Mouse (Mus musculus): ENCODE data around the gene Bscl2. TPM values are rescaled to one million over a fixed set of nuclear protein-coding genes. Genes with fewer than 3 reads are reported as not detected.
A peak's percentile ranks its signal among the peaks of the same experiment; 100 is the strongest.
"Not testable (repeated sequence)": the region's sequence is repeated elsewhere in the genome, so short reads cannot be mapped to it uniquely, and the experiment has no call there.

The Bscl2 gene
- polyA plus RNA-seq, 1 experiment from 2014 or later: 83.7 TPM

DNA sequence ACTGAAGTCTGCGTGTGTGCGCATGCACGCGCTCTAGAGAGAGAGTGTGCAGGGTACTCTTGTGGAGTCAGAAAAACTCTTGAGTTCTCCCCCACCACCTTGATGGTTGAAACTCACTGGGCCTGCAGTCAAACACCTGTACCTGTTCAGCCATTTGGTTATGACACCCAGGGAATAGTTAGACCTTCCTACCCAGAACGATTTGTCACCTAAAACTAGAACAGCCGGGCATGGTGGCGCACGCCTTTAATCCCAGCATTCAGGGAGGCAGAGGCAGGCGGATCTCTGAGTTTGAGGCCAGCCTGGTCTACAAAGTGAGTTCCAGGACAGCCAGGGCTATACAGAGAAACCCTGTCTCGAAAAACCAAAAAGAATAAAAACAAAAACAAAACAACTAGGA is 940 bp upstream of the Bscl2 start:
- H3K4me3 ChIP-seq (replicated peaks); H3K27me3 ChIP-seq; ATAC-seq; H3K9me3 ChIP-seq; H3K9ac ChIP-seq (replicated peaks): not testable (repeated sequence)
- Histone ChIP-seq H3K27ac (peak overlapping the region; percentile 98), H3K4me1 (replicated peaks) (peaks cover 35% of the 10 kb centered on the region), H3K4me2 (replicated peaks) (peak overlapping the region; percentile 77; the same call in 1 of the 2 replicates), H3K36me3 (peaks cover 47% of the 10 kb centered on the region)
- WGBS: 97% methylated on average over 10 of the region's 10 CpGs

DNA sequence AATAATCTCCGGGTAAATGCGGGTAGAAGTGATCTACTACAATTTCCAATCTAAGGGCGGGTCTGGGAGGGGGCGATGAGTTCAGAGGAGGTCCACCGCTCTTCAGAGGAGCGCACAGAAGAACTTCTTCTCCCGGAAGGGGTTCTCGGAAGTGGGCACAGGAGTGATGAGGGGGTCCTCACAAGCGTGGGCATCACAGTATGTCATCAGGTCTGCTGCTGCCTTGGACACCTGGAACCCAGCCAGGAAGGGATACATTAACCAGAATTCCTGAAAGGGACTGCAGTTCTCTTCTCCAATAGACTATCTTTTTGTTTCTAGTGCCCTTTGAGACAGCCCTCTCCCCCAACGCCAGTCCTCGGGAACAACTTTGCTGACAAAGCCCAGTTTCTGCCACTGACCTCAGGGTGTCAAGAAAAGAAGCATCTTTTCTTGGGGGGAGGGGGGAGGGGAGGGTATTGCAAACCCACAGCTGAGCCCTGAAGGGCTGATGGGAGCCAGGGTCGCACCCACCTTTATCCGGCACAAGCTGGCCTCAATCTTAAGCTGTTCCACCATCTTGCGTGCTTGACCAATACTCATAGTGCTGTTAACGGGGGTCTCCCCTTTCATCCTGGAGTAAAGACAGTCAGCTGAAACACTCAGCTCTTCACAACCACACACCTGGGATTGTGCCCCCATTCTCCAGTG is 919 bp downstream of the Bscl2 start:
- Histone ChIP-seq H3K9me3 (no peaks in the 10 kb centered on the region), H3K9ac (replicated peaks) (peak overlapping the region; percentile 93), H3K36me3 (peaks cover 43% of the 10 kb centered on the region), H3K4me2 (replicated peaks) (peak overlapping the region; percentile 77), H3K27ac (peak overlapping the region; percentile 98), H3K27me3 (no peaks in the 10 kb centered on the region), H3K4me1 (replicated peaks) (peaks cover 41% of the 10 kb centered on the region), H3K4me3 (replicated peaks) (peak overlapping the region; percentile 79)
- 13% methylated on average over 15 of the region's 15 CpGs for WGBS
- ATAC-seq: 0 out of 2 replicates have a peak, but pooled peaks have one; percentile 2

- 32% methylated on average over 11 of the region's 11 CpGs for WGBS
- H3K36me3 ChIP-seq: peaks cover 32% of the 10 kb centered on the region
- peak within 1 kb of the TSS; percentile 79 for H3K4me3 ChIP-seq (replicated peaks)
- no peaks in the 10 kb centered on the region for H3K9me3 ChIP-seq
- peak within 1 kb of the TSS; percentile 93 for H3K9ac ChIP-seq (replicated peaks)
- peak; percentile 94 for ATAC-seq
- H3K4me1 ChIP-seq (replicated peaks): peaks cover 41% of the 10 kb centered on the region
- peak within 1 kb of the TSS; percentile 98 for H3K27ac ChIP-seq
- no peaks in the 10 kb centered on the region for H3K27me3 ChIP-seq
- H3K4me2 ChIP-seq (replicated peaks): peak within 1 kb of the TSS; percentile 77
These were observed 2.0 kb downstream of the Bscl2 start, which contains the start of gene Gng3 for GRCm38 (mm10) chr19:8839103-8839907. Gene Gng3, minus strand, starts transcription at chr19:8839194.

DNA sequence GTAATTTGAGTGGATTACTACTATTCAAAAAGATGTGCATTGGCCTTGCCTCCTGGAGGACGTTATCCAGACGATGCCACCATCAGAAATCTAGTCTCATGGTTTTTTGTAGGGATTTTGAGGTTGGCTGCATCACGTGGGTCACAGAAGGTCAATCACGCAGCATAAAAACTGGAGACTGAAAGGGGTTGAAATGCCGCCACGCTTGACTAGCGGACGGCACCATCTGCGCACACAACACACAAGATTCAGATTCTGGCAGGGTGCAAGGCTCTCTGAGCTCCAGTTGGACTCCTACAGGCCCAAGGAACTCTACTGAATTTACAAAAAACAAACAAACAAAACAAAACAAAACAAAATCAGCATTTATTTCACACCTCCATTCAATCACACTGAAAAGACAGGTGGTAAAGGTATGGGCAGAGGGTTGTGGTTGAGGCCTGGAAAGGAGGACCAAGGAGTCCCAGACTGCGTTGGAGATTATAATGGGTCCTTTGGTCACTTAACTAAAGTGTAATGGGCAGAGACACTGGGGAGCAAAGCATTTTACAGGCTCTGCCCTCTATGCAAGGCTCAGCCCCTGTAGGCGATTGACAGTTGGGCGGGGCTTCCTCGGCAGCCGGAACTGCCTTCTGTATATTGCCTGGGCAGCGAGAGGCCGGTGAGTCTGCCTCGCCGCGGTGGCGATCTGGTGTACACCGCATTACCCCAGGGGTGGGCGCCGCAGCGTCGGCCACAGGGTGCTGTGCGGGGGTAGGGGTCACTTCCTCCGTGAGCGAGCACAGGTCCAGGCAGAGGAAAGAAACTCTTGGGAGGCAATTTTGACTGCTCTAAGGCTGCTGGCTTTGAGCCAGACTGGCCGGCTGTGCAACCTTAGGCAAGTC is 2.9 kb downstream of the Bscl2 start:
- Histone ChIP-seq H3K27me3 (no peaks in the 10 kb centered on the region), H3K27ac (peak overlapping the region; percentile 98), H3K4me1 (replicated peaks) (peaks cover 41% of the 10 kb centered on the region), H3K9me3 (no peaks in the 10 kb centered on the region), H3K9ac (replicated peaks) (peak overlapping the region; percentile 93), H3K36me3 (peaks cover 25% of the 10 kb centered on the region), H3K4me2 (replicated peaks) (peak overlapping the region; percentile 77), H3K4me3 (replicated peaks) (peak overlapping the region; percentile 79)
- ATAC-seq: peak; percentile 31
- WGBS: 10% methylated on average over 29 of the region's 29 CpGs

DNA sequence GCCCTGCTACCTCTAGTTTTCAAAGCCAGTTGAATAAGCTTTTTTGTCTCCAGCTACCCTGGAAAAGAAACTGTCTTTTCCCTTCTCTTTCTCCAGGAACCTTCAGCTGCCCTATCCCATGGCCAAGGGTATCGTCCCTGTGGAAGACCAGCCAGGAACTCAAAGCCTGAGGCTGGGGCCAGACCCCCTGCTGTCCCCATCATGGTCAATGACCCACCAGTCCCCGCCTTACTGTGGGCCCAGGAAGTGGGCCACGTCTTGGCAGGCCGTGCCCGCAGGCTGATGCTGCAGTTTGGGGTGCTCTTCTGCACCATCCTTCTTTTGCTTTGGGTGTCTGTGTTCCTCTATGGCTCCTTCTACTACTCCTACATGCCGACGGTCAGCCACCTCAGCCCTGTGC is 3.7 kb downstream of the Bscl2 start:
- Histone ChIP-seq H3K9ac (replicated peaks) (peak overlapping the region; percentile 93), H3K9me3 (no peaks in the 10 kb centered on the region), H3K36me3 (peaks cover 21% of the 10 kb centered on the region), H3K27ac (no peak overlapping the region; the same call in 1 of the 2 replicates), H3K27me3 (no peaks in the 10 kb centered on the region), H3K4me1 (replicated peaks) (peaks cover 41% of the 10 kb centered on the region), H3K4me3 (replicated peaks) (peak overlapping the region; percentile 79), H3K4me2 (replicated peaks) (peak overlapping the region; percentile 77)
- ATAC-seq: no peak
- 90% methylated on average over 7 of the region's 7 CpGs for WGBS

DNA sequence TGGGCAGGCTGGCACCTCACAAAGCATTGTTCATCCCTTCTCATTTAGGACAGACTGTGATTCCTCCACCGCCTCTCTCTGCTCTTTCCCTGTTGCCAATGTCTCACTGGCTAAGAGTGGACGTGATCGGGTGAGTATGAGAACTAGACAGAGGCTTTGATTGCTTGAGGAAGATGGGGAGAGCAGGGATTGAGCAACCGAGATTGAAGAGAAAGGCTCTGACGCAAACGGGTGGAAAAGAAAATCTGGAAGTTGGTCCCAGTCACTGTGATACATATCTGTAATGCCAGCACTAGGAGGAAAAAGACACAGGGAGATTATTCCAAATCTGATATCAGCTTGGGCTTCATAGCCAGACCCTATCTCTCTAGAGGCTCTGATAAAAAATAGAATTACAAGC is 5.7 kb downstream of the Bscl2 start:
- H3K4me2 ChIP-seq (replicated peaks): no peak overlapping the region
- WGBS: 86% methylated on average over 6 of the region's 6 CpGs
- no peak overlapping the region for H3K27ac ChIP-seq
- ATAC-seq: no peak
- H3K4me3 ChIP-seq (replicated peaks): no peak overlapping the region
- no peaks in the 10 kb centered on the region for H3K27me3 ChIP-seq
- H3K36me3 ChIP-seq: peaks cover 40% of the 10 kb centered on the region
- H3K9ac ChIP-seq (replicated peaks): no peak overlapping the region
- H3K9me3 ChIP-seq: no peaks in the 10 kb centered on the region
- peaks cover 36% of the 10 kb centered on the region for H3K4me1 ChIP-seq (replicated peaks)

DNA sequence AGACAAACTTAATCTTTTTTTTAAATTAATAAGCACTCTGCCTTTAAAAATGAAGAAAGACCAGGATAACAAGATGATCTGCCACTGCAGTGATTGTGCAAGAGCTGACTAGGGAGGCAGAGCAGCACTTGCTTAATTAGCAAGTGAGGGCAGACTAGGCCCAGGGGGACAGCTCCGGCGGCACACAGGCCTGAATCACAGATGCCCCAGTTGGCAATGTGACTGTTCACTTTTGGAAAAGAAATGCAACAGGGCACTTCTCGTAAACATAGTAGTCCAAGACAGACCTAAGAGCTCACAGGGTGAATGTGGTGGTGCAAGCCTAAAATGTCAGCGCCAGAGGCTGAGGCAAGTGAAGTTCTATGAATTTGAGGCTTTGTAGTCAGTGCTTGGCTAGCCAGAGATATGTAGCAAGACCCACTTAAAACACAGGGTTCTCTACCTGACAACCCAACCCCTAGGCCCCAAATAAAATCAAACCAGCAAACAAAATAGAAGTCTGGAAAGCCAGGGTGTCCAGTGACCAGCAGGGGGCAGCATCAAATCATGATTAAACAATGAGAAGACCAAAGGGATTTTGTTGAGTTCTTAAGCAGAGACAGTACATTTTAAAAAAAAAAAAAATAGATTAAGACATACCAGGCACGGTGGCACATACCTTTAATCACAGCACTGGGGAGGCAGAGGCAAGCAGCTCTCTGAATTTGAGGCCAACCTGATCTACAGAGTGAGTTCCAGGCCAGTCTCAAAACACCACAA is 7.3 kb downstream of the Bscl2 start:
- WGBS: 60% methylated on average over 5 of the region's 5 CpGs

GRCm38 (mm10) chr19:8848356-8848755 is 11.1 kb downstream of the Bscl2 start:
- ATAC-seq: no peak
- H3K9ac ChIP-seq (replicated peaks): no peak overlapping the region
- H3K4me1 ChIP-seq (replicated peaks): no peaks in the 10 kb centered on the region
- no peak overlapping the region for H3K4me3 ChIP-seq (replicated peaks)
- no peak overlapping the region for H3K27ac ChIP-seq
- no peaks in the 10 kb centered on the region for H3K27me3 ChIP-seq
- H3K36me3 ChIP-seq: peaks cover 38% of the 10 kb centered on the region
- no peaks in the 10 kb centered on the region for H3K9me3 ChIP-seq
- 81% methylated on average over 5 of the region's 5 CpGs for WGBS
- no peak overlapping the region for H3K4me2 ChIP-seq (replicated peaks)

More for the DNA sequence above, 7.3 kb downstream of the Bscl2 start:
- no peaks in the 10 kb centered on the region for H3K9me3 ChIP-seq
- no peak overlapping the region for H3K9ac ChIP-seq (replicated peaks)
- no peaks in the 10 kb centered on the region for H3K27me3 ChIP-seq
- peaks cover 56% of the 10 kb centered on the region for H3K36me3 ChIP-seq
- H3K4me3 ChIP-seq (replicated peaks): no peak overlapping the region
- H3K4me1 ChIP-seq (replicated peaks): peaks cover 23% of the 10 kb centered on the region
- H3K4me2 ChIP-seq (replicated peaks): no peak overlapping the region
- no peak overlapping the region; the same call in 1 of the 2 replicates for H3K27ac ChIP-seq
- no peak for ATAC-seq

DNA sequence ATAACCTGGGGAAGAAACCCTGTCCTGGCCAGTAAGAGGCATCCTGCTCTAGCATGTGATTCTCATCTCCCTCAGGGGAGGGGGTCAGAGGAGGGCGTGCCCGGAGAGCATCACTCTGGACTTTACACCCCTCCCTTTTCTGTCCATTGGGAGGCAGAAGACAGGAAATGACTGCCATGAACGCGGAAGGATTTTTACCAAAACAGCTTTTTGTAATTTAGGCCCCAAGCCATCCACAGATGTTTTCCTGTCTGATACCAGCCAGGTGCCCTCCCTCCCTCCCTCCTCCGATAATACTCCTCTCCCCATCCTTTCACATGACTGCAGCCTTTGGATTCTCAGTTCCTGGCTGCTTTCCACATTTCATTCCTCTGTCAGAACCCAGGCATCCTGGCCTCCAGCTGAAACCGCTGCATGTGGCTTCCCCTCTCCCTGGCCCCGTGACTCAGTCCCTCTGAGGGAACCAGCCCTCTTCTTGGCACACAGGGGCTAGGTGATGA is 13.2 kb downstream of the Bscl2 start, which contains the start of gene Lrrn4cl:
Lrrn4cl (plus strand) TSS at position 367 of the 500 bp plus-strand sequence.
- Histone ChIP-seq H3K36me3 (peaks cover 38% of the 10 kb centered on the region), H3K4me2 (replicated peaks) (no peak within 1 kb of the TSS), H3K9me3 (no peaks in the 10 kb centered on the region), H3K27me3 (no peaks in the 10 kb centered on the region), H3K27ac (no peak within 1 kb of the TSS), H3K4me3 (replicated peaks) (no peak within 1 kb of the TSS), H3K4me1 (replicated peaks) (no peaks in the 10 kb centered on the region), H3K9ac (replicated peaks) (no peak within 1 kb of the TSS; the same call in 1 of the 2 replicates)
- 0 out of 2 replicates have a peak, but pooled peaks have one; percentile 20 for ATAC-seq
- 40% methylated on average over 7 of the region's 7 CpGs for whole genome bisulfite sequencing

DNA sequence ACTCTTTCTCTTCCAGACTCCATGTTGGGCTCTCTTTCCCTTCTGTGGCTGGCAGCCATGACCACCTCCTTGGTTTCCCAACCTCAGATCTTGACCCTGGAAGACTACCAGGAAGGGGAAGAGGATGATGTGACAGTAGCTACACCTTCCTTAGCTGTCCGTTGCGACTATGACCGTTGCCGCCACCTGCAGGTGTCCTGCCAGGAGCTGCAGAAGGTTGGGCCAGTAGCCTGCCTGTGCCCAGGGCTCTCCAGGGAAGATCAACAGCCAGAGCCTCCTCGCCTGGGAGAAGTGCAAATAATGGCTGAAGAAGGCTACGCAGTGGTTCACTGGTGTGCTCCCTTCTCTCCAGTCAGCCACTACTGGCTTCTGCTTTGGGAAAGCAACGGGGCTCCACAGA is 14.4 kb downstream of the Bscl2 start:
- Histone ChIP-seq H3K4me2 (replicated peaks) (no peak overlapping the region), H3K4me3 (replicated peaks) (no peak overlapping the region), H3K4me1 (replicated peaks) (no peaks in the 10 kb centered on the region), H3K27ac (no peak overlapping the region), H3K36me3 (peaks cover 28% of the 10 kb centered on the region), H3K27me3 (no peaks in the 10 kb centered on the region), H3K9me3 (no peaks in the 10 kb centered on the region), H3K9ac (replicated peaks) (no peak overlapping the region)
- ATAC-seq: no peak
- 47% methylated on average over 7 of the region's 7 CpGs for whole genome bisulfite sequencing
